Mouse (Mus musculus) kidney, adult 8-10 months (tissue): ENCODE results near the gene Cdcp2.

Source experiments
- DNase-seq, 2 experiments: peaks; one replicate each; pipeline ENCODE4 v3.0.0; 2022

Cdcp2 gene

DNA sequence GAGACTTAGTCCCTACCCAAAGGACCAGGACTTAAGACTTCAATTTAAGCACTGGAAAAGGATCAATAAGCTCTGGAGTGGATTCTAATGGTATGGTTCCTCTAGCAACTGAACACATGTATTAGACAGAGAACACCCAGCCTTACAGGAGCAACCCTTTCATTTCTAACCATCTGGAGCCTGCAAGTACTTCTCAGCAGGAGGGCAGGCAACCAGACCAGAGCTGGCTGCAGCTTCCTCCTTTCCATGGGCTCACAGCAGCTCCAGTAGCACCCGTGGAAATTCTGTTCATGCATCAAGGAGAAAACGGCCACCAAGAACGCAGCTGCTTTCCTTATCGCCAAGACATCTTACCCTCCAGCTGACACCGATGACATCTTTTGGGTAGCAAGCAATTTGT lies 39.0 kb downstream of the Cdcp2 start:
- DNase-seq = no peak

DNA sequence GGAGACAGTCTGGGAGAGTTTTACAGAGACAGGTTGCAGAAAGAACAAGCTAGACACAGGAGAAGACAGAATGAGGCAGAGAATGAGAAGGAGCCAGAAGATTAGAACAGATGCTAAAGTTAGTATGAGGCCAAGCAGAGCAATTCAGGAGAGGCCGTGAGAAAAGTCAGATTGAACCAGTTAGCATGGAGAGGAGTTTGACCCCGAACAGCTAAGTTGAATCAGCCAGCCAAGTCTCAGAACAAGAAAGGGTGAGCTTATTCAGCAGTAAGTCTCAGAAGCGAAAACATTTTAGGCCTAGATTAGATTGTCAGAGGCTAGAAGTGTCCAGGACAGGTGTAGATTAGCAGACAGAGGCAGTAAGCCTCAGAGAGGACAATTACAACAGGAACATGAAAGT lies 39.8 kb downstream of the Cdcp2 start:
- peak; percentile 50 to 67 for DNase-seq

DNA sequence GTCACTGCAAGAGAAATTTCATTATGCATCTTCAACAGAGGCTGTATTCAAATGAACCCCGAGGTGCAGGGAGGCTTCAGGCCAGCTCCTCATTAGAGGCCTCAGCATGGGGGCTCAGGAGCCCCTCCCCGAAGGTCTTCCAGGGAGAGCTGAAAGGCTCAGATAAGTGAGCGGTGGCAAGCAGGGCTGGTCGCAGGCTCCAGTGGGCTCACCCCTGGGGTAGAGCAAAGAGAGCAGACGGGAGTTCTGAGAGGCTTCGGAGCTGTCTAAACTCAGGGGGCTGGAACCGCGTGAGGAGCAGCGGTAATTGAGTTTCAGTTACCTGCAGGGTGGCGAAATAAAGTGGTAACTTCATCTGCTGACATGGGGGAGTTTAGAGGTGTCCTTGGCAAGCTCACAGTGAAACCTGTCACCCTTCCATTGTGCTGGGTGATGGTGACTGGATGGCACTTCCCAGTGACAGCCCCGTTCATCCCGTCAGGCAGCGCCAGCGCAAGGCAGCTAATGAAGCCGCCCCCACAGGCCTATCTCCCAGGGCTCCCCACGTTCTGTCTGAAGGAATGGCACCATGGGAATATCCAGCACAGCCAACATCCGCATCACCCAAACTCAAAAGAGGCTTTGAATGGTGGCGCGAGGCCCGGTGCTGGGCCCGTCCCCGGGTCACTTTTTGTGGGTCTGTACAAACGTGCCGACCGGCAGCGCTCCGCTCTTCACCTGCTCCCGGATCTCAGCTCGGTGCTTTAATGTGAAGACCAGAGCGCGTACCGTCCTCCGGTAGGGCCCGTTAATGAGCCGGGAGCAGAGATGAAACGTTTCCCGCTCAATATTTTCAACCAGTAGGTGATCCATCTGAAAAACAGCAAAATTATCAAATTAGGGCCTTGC lies 42.5 kb downstream of the Cdcp2 start:
- no peak for DNase-seq

DNA sequence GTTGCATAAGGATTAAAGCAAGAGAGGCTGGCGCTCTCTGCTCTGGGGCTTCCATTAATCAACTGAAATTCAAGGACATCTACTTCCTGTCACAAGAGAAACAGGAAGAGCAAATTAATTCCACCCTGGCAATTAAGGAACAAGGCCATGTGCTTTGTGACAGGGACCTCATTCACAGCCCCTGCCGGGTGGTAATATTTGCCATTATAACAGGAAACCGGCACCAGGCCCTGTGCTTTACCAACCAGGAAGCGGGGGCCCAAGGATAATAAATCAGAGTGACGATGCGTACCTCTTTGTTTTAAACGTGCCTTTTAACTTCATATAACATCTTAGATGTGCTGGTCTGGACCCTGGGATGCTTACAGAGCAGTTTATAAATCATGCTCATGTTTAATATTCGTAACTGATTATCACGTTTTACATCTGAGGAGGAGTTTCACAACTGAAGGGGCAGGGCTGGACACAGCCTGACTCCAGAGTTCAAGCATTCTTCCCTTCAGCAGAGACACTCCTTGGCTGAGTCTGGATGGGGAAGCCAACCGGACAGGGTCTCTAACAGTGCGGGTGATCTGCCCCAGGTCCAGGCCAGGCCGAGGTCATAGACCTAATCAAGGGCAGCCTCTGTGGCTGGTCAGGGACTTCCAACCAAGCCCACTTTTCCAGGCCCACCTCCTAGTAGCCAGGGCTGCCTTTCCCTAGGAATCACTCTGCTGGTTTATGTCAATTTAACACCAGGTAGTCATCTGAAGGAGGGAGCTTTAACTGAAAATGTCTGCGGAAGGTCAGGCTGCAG lies 43.3 kb downstream of the Cdcp2 start:
- DNase-seq = no peak

DNA sequence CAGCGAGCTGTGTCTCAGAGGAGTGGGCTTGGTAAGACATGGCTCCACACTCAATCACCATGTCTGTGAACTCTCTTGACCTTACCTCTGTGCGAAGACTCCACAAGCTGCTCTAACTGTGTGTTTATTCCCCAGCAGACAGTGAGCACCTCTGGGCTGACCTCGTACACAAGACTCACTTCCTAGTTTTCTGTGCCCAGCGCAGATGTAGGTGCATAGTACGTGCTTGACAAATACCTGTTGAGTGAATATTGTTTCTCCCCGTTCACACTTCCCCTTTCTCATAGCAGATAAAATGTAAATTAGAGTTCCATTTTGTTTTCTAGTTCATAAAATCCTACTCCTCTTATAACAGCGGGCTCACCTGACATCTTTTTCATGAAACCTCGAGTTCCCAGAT lies 46.8 kb downstream of the Cdcp2 start:
- DNase-seq = no peak

DNA sequence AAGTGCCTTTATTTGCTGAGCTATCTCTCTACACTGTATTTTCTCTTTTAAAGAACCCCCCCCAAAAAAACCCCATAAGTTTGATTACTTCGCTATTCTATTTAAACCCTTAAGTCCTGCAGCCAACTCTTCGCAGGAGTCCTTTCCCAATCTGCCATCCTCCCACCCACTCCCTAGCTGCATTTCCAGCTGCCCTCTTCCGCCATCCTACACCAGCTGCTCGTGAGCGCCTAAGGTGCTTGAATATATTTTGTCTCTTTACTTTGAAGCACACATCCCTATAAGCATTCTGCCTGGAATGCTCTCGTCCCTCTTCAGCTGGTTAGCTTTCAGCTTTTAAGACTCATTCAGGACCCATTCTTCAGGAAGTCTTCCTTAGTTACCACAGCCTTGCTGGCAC lies 54.3 kb downstream of the Cdcp2 start:
- no peak for DNase-seq

DNA sequence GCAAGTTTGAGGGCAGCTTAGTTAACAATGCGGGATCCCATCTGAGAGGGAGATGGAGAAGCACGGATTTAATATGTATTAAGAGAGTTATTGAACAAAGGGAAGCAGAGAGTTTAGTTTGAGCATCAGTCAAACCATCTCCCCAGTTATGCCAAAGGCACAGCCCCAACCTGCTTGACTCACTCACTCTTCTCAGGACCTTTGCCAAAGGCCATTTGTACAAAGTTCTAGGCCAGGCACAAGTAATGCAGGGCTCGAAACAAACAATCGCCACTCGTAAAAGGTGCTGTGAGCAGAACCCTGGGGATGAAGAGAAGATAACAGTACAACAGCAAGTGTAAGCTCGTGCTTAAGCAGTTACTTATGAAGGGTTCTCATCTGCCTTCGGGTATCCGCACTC lies 55.9 kb downstream of the Cdcp2 start:
- no peak for DNase-seq

DNA sequence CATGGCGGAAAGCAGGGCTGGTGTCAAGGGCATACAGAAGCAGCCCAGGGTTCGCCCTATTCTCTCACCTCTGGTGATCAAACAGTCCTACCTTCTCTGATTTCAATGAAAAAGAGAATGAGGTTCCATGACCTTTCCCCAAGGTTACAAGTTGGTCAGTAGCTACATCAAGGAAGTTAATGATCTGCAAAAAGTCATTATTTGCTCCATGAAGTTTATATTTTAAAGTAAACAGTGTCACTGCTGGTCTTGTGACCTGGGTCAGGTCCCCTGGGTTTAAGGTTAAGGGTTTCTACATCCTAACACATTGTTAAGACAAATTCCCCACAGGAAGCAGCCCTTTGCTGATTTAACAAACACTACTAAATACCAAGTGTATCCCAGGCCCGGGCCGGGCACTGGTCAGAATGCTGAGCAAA lies 60.3 kb downstream of the Cdcp2 start:
- peak; percentile 56 to 79 for DNase-seq

DNA sequence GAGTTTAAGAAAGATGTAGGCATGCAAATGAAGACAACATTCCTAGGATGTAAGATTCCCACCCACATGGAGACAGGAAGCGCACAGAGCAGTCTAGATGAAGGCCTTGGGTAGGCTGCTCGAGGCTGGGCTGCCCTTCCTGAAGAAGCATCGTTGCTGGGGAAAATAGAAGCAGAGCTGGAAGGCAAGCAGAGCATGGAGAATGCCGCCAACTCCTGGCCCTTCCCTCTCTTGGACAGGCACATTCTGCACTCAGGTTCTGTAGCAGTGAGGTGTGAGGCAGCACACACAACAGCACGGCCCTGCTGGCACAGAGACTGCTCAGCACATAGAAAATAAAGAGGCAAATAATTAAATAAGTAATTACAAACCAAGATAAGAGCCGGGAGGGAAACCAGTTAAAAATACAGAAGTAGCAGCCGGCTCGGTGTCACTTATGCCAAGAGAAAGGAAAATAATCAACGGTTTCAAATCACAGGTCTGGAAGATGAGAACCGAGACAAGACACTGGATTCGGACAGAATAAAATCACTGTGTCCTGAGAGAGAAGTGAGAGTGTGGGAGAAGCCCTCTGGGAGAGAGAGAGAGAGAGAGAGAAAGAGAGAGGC lies 62.6 kb downstream of the Cdcp2 start:
- no peak for DNase-seq

DNA sequence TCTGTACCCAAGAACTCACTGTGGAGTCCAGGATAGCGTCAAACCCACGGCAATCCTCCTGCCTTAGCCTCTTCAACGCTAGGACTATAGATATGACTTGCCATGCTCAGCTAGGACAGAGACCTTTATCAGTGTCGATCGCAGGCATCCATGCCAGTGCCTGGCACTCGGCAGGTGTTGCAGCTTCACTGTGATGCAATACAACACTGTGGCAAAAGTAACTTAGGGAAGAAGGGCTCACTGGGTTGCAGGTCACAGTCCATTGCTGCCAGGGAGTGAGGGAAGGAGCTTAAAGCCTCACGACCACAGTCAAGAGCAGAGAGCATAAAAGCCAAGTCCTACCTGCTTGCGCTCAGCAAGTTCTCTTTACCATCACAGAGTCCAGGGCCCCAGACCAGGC lies 63.5 kb downstream of the Cdcp2 start:
- DNase-seq = no peak
